Mouse (Mus musculus) cerebellum, adult 2 months (tissue): ENCODE data around the gene Lins1. TPM values are rescaled to one million over a fixed set of nuclear protein-coding genes. Genes with fewer than 3 reads are reported as not detected.
A peak's percentile ranks its signal among the peaks of the same experiment; 100 is the strongest.

Experiments
- DNase-seq, 2 experiments: peaks; one replicate each; pipeline ENCODE4 v3.0.0; 2021
- H3K27ac ChIP-seq: fragments of 200-500 bp; 2 replicates; pipeline ENCODE4 v1.5.1; 2012; ENCODE audit warnings: low read length, control low read depth, inconsistent platforms; ENCODE audit not compliant: insufficient read depth
- H3K27me3 ChIP-seq: fragments of 200-500 bp; 2 replicates; pipeline ENCODE4 v1.6.1; 2012; ENCODE audit warnings: inconsistent platforms, mild to moderate bottlenecking, low read length, moderate library complexity; ENCODE audit not compliant: control insufficient read depth, insufficient read depth
- H3K4me1 ChIP-seq: fragments of 200-500 bp; 2 replicates; pipeline ENCODE4 v1.6.1; 2011; ENCODE audit warnings: low read length; ENCODE audit not compliant: control insufficient read depth, insufficient read depth
- H3K4me3 ChIP-seq: fragments of 200-500 bp; replicated peaks from 2 replicates; pipeline ENCODE3; 2011; ENCODE audit warnings: mild to moderate bottlenecking, low read depth, low read length, control low read depth; ENCODE audit not compliant: insufficient read depth
- CTCF ChIP-seq: fragments of 200-500 bp; IDR thresholded peaks from 2 replicates; pipeline ENCODE4 v1.5.1; 2011; ENCODE audit warnings: low read depth, mild to moderate bottlenecking, control low read depth, low read length, moderate library complexity, borderline replicate concordance; ENCODE audit not compliant: insufficient read depth
- POLR2A ChIP-seq: fragments of 200-500 bp; IDR thresholded peaks from 2 replicates; pipeline ENCODE4 v1.6.1; 2011; ENCODE audit warnings: low read length, control low read depth, borderline replicate concordance; ENCODE audit not compliant: insufficient read depth
- WGBS: fragments of 180-500 bp; shearing (Covaris S2); methylation state at CpG from one replicate; pipeline ENCODE4 v1.1.7; 2018; 5-methylcytosine and 5-hydroxymethylcytosine counted together
- polyA plus RNA-seq: library from polyadenylated mRNA; depleted of rRNA; stranded (reverse); fragments of >200 nt; gene quantifications from 2 replicates; pipeline ENCODE4 v1.2.3, GENCODE M21; 2012

Lins1 gene
- polyA plus RNA-seq, 1 experiment: 8.0 TPM

GRCm38 (mm10) chr7:66660972-66661371, 28.7 kb upstream of the Lins1 start:
- WGBS: 80% methylated on average over 8 of the region's 8 CpGs
- Histone ChIP-seq H3K27me3 (no peaks in the 10 kb centered on the region), H3K27ac (no peak overlapping the region), H3K4me1 (peaks cover 7% of the 10 kb centered on the region; the same call in 1 of the 2 replicates), H3K4me3 (no peak overlapping the region)
- no peak for DNase-seq
- no peak for TF ChIP-seq POLR2A

GRCm38 (mm10) chr7:66661572-66661971, 28.1 kb upstream of the Lins1 start:
- Histone ChIP-seq H3K4me1 (peaks cover 7% of the 10 kb centered on the region; the same call in 1 of the 2 replicates), H3K27ac (no peak overlapping the region), H3K4me3 (no peak overlapping the region), H3K27me3 (no peaks in the 10 kb centered on the region)
- peak; percentile 70 for TF ChIP-seq CTCF
- TF ChIP-seq POLR2A: no peak
- DNase-seq: peak; percentile 62 to 67
- 20% methylated on average over 8 of the region's 8 CpGs for WGBS

GRCm38 (mm10) chr7:66663548-66663947, 26.1 kb upstream of the Lins1 start:
- Histone ChIP-seq H3K4me3 (no peak overlapping the region), H3K4me1 (0 out of 2 replicates have a peak, but pooled peaks cover 4% of the 10 kb centered on the region), H3K27me3 (no peaks in the 10 kb centered on the region), H3K27ac (no peak overlapping the region)
- 82% methylated on average over 3 of the region's 3 CpGs for WGBS
- TF ChIP-seq POLR2A (no peak), CTCF (no peak)
- DNase-seq: no peak

GRCm38 (mm10) chr7:66667064-66667463, 22.6 kb upstream of the Lins1 start:
- no peak for DNase-seq
- no peak for TF ChIP-seq POLR2A
- TF ChIP-seq CTCF: no peak
- Histone ChIP-seq H3K27me3 (no peaks in the 10 kb centered on the region), H3K27ac (no peak overlapping the region), H3K4me3 (no peak overlapping the region), H3K4me1 (0 out of 2 replicates have a peak, but pooled peaks cover 4% of the 10 kb centered on the region)

- DNase-seq: no peak
- Histone ChIP-seq H3K4me1 (no peaks in the 10 kb centered on the region), H3K4me3 (no peak overlapping the region), H3K27me3 (no peaks in the 10 kb centered on the region), H3K27ac (no peak overlapping the region)
- TF ChIP-seq POLR2A: no peak
- no peak for TF ChIP-seq CTCF
- WGBS: 98% methylated on average over 2 of the region's 2 CpGs
Observed at GRCm38 (mm10) chr7:66675800-66676199, 13.9 kb upstream of the Lins1 start.

- no peak overlapping the region for H3K4me3 ChIP-seq
- TF ChIP-seq POLR2A (no peak), CTCF (no peak)
- H3K27me3 ChIP-seq: no peaks in the 10 kb centered on the region
- H3K27ac ChIP-seq: no peak overlapping the region
- WGBS: 96% methylated on average over 5 of the region's 5 CpGs
- no peaks in the 10 kb centered on the region for H3K4me1 ChIP-seq
- no peak for DNase-seq
Observed at GRCm38 (mm10) chr7:66682119-66682863, 7.4 kb upstream of the Lins1 start.

GRCm38 (mm10) chr7:66688721-66689120, 968 bp upstream of the Lins1 start:
- Histone ChIP-seq H3K4me1 (no peaks in the 10 kb centered on the region), H3K4me3 (peak overlapping the region; percentile 89), H3K27ac (no peak overlapping the region), H3K27me3 (no peaks in the 10 kb centered on the region)
- no peak for DNase-seq
- TF ChIP-seq CTCF: no peak
- no peak for TF ChIP-seq POLR2A
- 0% methylated on average over 5 of the region's 5 CpGs for WGBS

GRCm38 (mm10) chr7:66689294-66689619, 432 bp upstream of the Lins1 start, which contains the start of gene Asb7:
Asb7 (minus strand) TSS chr7:66689596.
- TF ChIP-seq CTCF (no peak), POLR2A (0 out of 2 replicates have a peak, but pooled peaks have one; percentile 27)
- no peaks in the 10 kb centered on the region for H3K27me3 ChIP-seq
- peak within 1 kb of the TSS; percentile 89 for H3K4me3 ChIP-seq
- peak within 1 kb of the TSS; percentile 67 for H3K27ac ChIP-seq
- DNase-seq: no peak
- WGBS: 2% methylated on average over 16 of the region's 18 CpGs
- no peaks in the 10 kb centered on the region for H3K4me1 ChIP-seq
